In the genomic region with DNA sequence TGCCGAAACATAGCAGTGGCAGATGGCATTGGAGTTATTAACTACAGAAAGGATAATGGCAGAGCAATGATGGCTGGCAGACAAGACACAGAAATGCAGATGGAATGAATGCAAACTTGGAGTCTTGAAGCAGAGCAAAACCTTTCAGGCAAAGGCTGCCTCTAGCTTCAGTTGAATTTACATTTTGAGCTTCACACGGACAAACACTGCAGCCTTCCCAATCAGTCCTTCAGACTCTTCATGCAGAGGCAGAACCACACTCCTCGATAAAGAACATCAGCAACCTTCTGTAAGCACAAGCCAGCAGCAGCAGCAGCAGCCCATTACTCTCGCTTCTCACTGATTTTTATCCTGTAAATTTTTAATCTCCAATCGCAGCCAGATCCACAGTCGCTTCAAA, we compare ENCODE assay signal across 11 mouse cellular contexts. TPM values are rescaled to one million over a fixed set of nuclear protein-coding genes. Genes with fewer than 3 reads are reported as not detected.
A peak's percentile ranks its signal among the peaks of the same experiment; 100 is the strongest.
DNase-seq lines count a peak whose midpoint lies in the region; ATAC-seq and TF ChIP-seq lines count a peak whose summit lies in the region.
"Had no signal": no experiment of that assay in that cellular context is flagged by ENCODE, and none has a peak within 500 bp of the region (broad histone marks: within the 10 kb centered on the region; RNA-seq: fewer than 3 reads in every experiment).

No protein-coding gene starts in this region.

- no peak for TF ChIP-seq CTCF in lung, embryonic 14.5 days (IDR thresholded peaks at IDR 0.05; ENCODE audit: low read depth)

- ATAC-seq in heart, embryonic 11.5 days (replicated peaks; ENCODE audit: insufficient number of reproducible peaks, low FRiP score, low TSS enrichment) = no peak
- no peak for ATAC-seq in lung, embryonic 14.5 days (ENCODE audit: insufficient read depth)
- ATAC-seq in hindbrain, embryonic 15.5 days (ENCODE audit: low FRiP score, low read depth) = peak; percentile 40; the same call in 1 of the 2 replicates
- ATAC-seq in stomach, embryonic 16.5 days (ENCODE audit: insufficient read depth, low FRiP score) = no peak
- ATAC-seq: activated CD4-positive, CD25-positive, alpha-beta regulatory T cell, adult 4 months; liver, embryonic 12.5 days had no signal

- intact Hi-C loops in heart, postnatal 25 days (cut with DNase I) = no loop called here

- H3K27ac ChIP-seq in heart, embryonic 11.5 days (ENCODE audit: low read depth, low read length) = no peak overlapping the region
- no peak overlapping the region for H3K27ac ChIP-seq in lung, embryonic 14.5 days (ENCODE audit: low read depth)
- H3K27ac ChIP-seq in hindbrain, embryonic 15.5 days (replicated peaks) = peak overlapping the region; percentile 84
- H3K27ac ChIP-seq in stomach, embryonic 16.5 days (ENCODE audit: low read length) = no peak overlapping the region; the same call in 1 of the 2 replicates
- H3K27ac ChIP-seq: liver, embryonic 12.5 days had no signal

- WGBS in heart, embryonic 11.5 days (ENCODE audit: insufficient replicate concordance) = 79% methylated on average over 6 of the region's 6 CpGs
- 67% methylated on average over 6 of the region's 6 CpGs for WGBS in lung, embryonic 14.5 days
- WGBS in hindbrain, embryonic 15.5 days = 45% methylated on average over 6 of the region's 6 CpGs
- 68% methylated on average over 6 of the region's 6 CpGs for WGBS in stomach, embryonic 16.5 days

- H3K4me2 ChIP-seq in heart, embryonic 11.5 days = peak overlapping the region; percentile 62
- H3K4me2 ChIP-seq in lung, embryonic 14.5 days = no peak overlapping the region
- peak overlapping the region; percentile 54 for H3K4me2 ChIP-seq in hindbrain, embryonic 15.5 days
- H3K4me2 ChIP-seq in stomach, embryonic 16.5 days (ENCODE audit: low read depth, low read length) = peak overlapping the region; percentile 53; the same call in 1 of the 2 replicates

- no peak overlapping the region for H3K9ac ChIP-seq in heart, embryonic 11.5 days (ENCODE audit: low read depth, low read length)
- H3K9ac ChIP-seq in lung, embryonic 14.5 days = 0 out of 2 replicates have a peak overlapping the region, but pooled peaks have one; percentile 4
- peak overlapping the region; percentile 36 for H3K9ac ChIP-seq in hindbrain, embryonic 15.5 days
- 0 out of 2 replicates have a peak overlapping the region, but pooled peaks have one; percentile 1 for H3K9ac ChIP-seq in stomach, embryonic 16.5 days (ENCODE audit: low read length)
- H3K9ac ChIP-seq: liver, embryonic 12.5 days had no signal

- DNase-seq in heart, postnatal 25 days (ENCODE audit: low spot score) = no peak
- DNase-seq in lung, embryonic 14.5 days = no peak
- no peak for DNase-seq in lung, postnatal 14 days
- DNase-seq in right cerebral cortex, postnatal 36 days (ENCODE audit: low spot score in 2 of 2) = no peak
- DNase-seq in adrenal gland, postnatal 14 days = no peak

- H3K4me1 ChIP-seq in heart, embryonic 11.5 days (ENCODE audit: control insufficient read depth, insufficient read depth, low read length) = peaks cover 14% of the 10 kb centered on the region
- H3K4me1 ChIP-seq in lung, embryonic 14.5 days (ENCODE audit: insufficient read depth) = 0 out of 2 replicates have a peak, but pooled peaks cover 3% of the 10 kb centered on the region
- peaks cover 52% of the 10 kb centered on the region for H3K4me1 ChIP-seq in hindbrain, embryonic 15.5 days (replicated peaks)
- H3K4me1 ChIP-seq in stomach, embryonic 16.5 days (ENCODE audit: control insufficient read depth, insufficient read depth, low read length) = peaks cover 18% of the 10 kb centered on the region
- H3K4me1 ChIP-seq: liver, embryonic 12.5 days had no signal

- no peaks in the 10 kb centered on the region for H3K27me3 ChIP-seq in heart, embryonic 11.5 days (ENCODE audit: control insufficient read depth, insufficient read depth, low read length)
- no peaks in the 10 kb centered on the region for H3K27me3 ChIP-seq in lung, embryonic 14.5 days (ENCODE audit: insufficient read depth, low read length)
- no peaks in the 10 kb centered on the region for H3K27me3 ChIP-seq in hindbrain, embryonic 15.5 days
- no peaks in the 10 kb centered on the region for H3K27me3 ChIP-seq in stomach, embryonic 16.5 days (ENCODE audit: control insufficient read depth, insufficient read depth, low read length)
- H3K27me3 ChIP-seq: CH12.LX; liver, embryonic 12.5 days had no signal

- H3K4me3 ChIP-seq in heart, embryonic 11.5 days (ENCODE audit: low read depth, low read length) = no peak overlapping the region
- no peak overlapping the region for H3K4me3 ChIP-seq in lung, embryonic 14.5 days (ENCODE audit: low read depth, low read length)
- H3K4me3 ChIP-seq in hindbrain, embryonic 15.5 days = peak overlapping the region; percentile 36
- H3K4me3 ChIP-seq in stomach, embryonic 16.5 days (replicated peaks; ENCODE audit: low read length) = no peak overlapping the region
- H3K4me3 ChIP-seq: liver, embryonic 12.5 days had no signal

- H3K9me3 ChIP-seq in heart, embryonic 11.5 days (replicated peaks; ENCODE audit: control insufficient read depth, low read length) = no peaks in the 10 kb centered on the region
- H3K9me3 ChIP-seq in lung, embryonic 14.5 days (ENCODE audit: low read depth, low read length) = no peaks in the 10 kb centered on the region
- no peaks in the 10 kb centered on the region for H3K9me3 ChIP-seq in hindbrain, embryonic 15.5 days
- no peaks in the 10 kb centered on the region for H3K9me3 ChIP-seq in stomach, embryonic 16.5 days (replicated peaks; ENCODE audit: control insufficient read depth, low read length)
- H3K9me3 ChIP-seq: liver, embryonic 12.5 days had no signal

- H3K36me3 ChIP-seq in heart, embryonic 11.5 days (ENCODE audit: control insufficient read depth, insufficient read depth, low read length) = no peaks in the 10 kb centered on the region
- no peaks in the 10 kb centered on the region for H3K36me3 ChIP-seq in lung, embryonic 14.5 days (ENCODE audit: insufficient read depth)
- H3K36me3 ChIP-seq in hindbrain, embryonic 15.5 days = no peaks in the 10 kb centered on the region
- H3K36me3 ChIP-seq in stomach, embryonic 16.5 days (ENCODE audit: control insufficient read depth, insufficient read depth, low read length) = no peaks in the 10 kb centered on the region
- H3K36me3 ChIP-seq: liver, embryonic 12.5 days had no signal

RNA-seq across cellular contexts. Expression of a gene that starts 46.0 kb away (rescaled TPM):
- polyA plus RNA-seq in heart, embryonic 11.5 days (2014; fragmentation: Nextera tagmentation; extraction: Ambion mirVana) = 46.2 and 56.0 TPM in 2 replicates
- total RNA-seq in heart, postnatal 25 days (2021) = 100 to 1,000 TPM; 104 to 105 TPM
- 59.4 and 60.0 TPM in 2 replicates for polyA plus RNA-seq in lung, embryonic 14.5 days (2014; fragmentation: Nextera tagmentation; extraction: Ambion mirVana)
- polyA plus RNA-seq in hindbrain, embryonic 15.5 days (2015; fragmentation: Nextera tagmentation; extraction: Ambion mirVana) = 72.0 and 77.5 TPM in 2 replicates
- 63.0 and 65.8 TPM in 2 replicates for polyA plus RNA-seq in stomach, embryonic 16.5 days (2015; fragmentation: Nextera tagmentation; extraction: Ambion mirVana)
- 128 and 156 TPM in 2 replicates for total RNA-seq in adrenal gland, postnatal 14 days (2021)
